28 mouse cellular contexts compared by ENCODE assay signal in genomic region chr6:117527526-117527925, GRCm38 (mm10).
"Had no signal": no experiment of that assay in that cellular context is flagged by ENCODE, and none has a peak within 500 bp of the region (broad histone marks: within the 10 kb centered on the region; RNA-seq: fewer than 3 reads in every experiment).

No protein-coding gene starts in this region.

- H3K27ac ChIP-seq: embryonic facial prominence, embryonic 10.5 days; embryonic facial prominence, embryonic 12.5 days; embryonic facial prominence, embryonic 13.5 days; embryonic facial prominence, embryonic 15.5 days; forebrain, embryonic 10.5 days; forebrain, embryonic 12.5 days; forebrain, embryonic 13.5 days; forebrain, embryonic 15.5 days; gastrocnemius, adult 2 months; heart, adult 2 months had no signal

- H3K4me1 ChIP-seq: embryonic facial prominence, embryonic 12.5 days; embryonic facial prominence, embryonic 13.5 days; embryonic facial prominence, embryonic 15.5 days; forebrain, embryonic 10.5 days; forebrain, embryonic 12.5 days; forebrain, embryonic 13.5 days; forebrain, embryonic 15.5 days had no signal

- ATAC-seq: forebrain, embryonic 13.5 days; forebrain, embryonic 14.5 days; forebrain, embryonic 15.5 days; forebrain, embryonic 16.5 days; forebrain, postnatal 0 days had no signal

- H3K9ac ChIP-seq: embryonic facial prominence, embryonic 12.5 days; embryonic facial prominence, embryonic 13.5 days; embryonic facial prominence, embryonic 15.5 days; forebrain, embryonic 12.5 days; forebrain, embryonic 13.5 days; forebrain, embryonic 15.5 days; forebrain, postnatal 0 days had no signal

- H3K4me3 ChIP-seq: embryonic facial prominence, embryonic 10.5 days; embryonic facial prominence, embryonic 12.5 days; embryonic facial prominence, embryonic 13.5 days; embryonic facial prominence, embryonic 15.5 days; erythroblast, embryonic 14.5 days; forebrain, embryonic 10.5 days; forebrain, embryonic 12.5 days; forebrain, embryonic 13.5 days; forebrain, embryonic 15.5 days; gastrocnemius, adult 2 months; heart, adult 2 months had no signal

- H3K36me3 ChIP-seq: embryonic facial prominence, embryonic 10.5 days; embryonic facial prominence, embryonic 12.5 days; embryonic facial prominence, embryonic 13.5 days; embryonic facial prominence, embryonic 15.5 days; forebrain, embryonic 10.5 days; forebrain, embryonic 12.5 days; forebrain, embryonic 15.5 days had no signal

- DNase-seq: cerebellum, adult 2 months; cerebellum, adult 8-10 months; cerebellum, adult 9-10 months; cerebellum, adult 9-11 months; cerebellum, postnatal 10 days; cerebellum, postnatal 14 days; cerebellum, postnatal 25 days; cerebellum, postnatal 36 days; embryo, embryonic 11 days; forebrain, postnatal 0 days; gastrocnemius, adult 2 months; gastrocnemius, postnatal 10 days; gastrocnemius, postnatal 14 days; gastrocnemius, postnatal 25 days; gastrocnemius, postnatal 36 days; heart, adult 18-20 months; heart, adult 2 months had no signal

- H3K27me3 ChIP-seq: embryonic facial prominence, embryonic 12.5 days; embryonic facial prominence, embryonic 13.5 days; embryonic facial prominence, embryonic 15.5 days; forebrain, embryonic 12.5 days; forebrain, embryonic 13.5 days; forebrain, embryonic 15.5 days had no signal

- H3K4me2 ChIP-seq: embryonic facial prominence, embryonic 12.5 days; embryonic facial prominence, embryonic 13.5 days; embryonic facial prominence, embryonic 15.5 days; forebrain, embryonic 12.5 days; forebrain, embryonic 13.5 days; forebrain, embryonic 15.5 days had no signal

- H3K9me3 ChIP-seq: embryonic facial prominence, embryonic 10.5 days; embryonic facial prominence, embryonic 12.5 days; embryonic facial prominence, embryonic 13.5 days; embryonic facial prominence, embryonic 15.5 days; forebrain, embryonic 10.5 days; forebrain, embryonic 12.5 days; forebrain, embryonic 13.5 days; forebrain, embryonic 15.5 days had no signal
